Mouse (Mus musculus) neural tube, embryonic 15.5 days (tissue): ENCODE data around the gene Camsap1. TPM values are rescaled to one million over a fixed set of nuclear protein-coding genes. Genes with fewer than 3 reads are reported as not detected.
A peak's percentile ranks its signal among the peaks of the same experiment; 100 is the strongest.

Experiments used
- ATAC-seq: fragments of 200-750 bp; cut with Nextera tagmentation; 2 replicates; pipeline ENCODE4 v1.8.0; 2017; ENCODE audit warnings: mild to moderate bottlenecking, moderate TSS enrichment, moderate library complexity; ENCODE audit not compliant: low FRiP score
- H3K27ac ChIP-seq: fragments of 300-500 bp; sonication (generic); replicated peaks from 2 replicates; pipeline ENCODE4 v1.5.1; 2015; ENCODE audit warnings: mild to moderate bottlenecking, inconsistent platforms
- H3K27me3 ChIP-seq: fragments of 300-500 bp; sonication (generic); replicated peaks from 2 replicates; pipeline ENCODE4 v1.6.1; 2015; ENCODE audit warnings: inconsistent platforms
- H3K36me3 ChIP-seq: fragments of 300-500 bp; sonication (generic); 2 replicates; pipeline ENCODE4 v1.6.1; 2015; ENCODE audit warnings: inconsistent platforms
- H3K4me1 ChIP-seq: fragments of 300-500 bp; sonication (generic); 2 replicates; pipeline ENCODE4 v1.6.1; 2015; ENCODE audit warnings: inconsistent platforms
- H3K4me2 ChIP-seq: fragments of 300-500 bp; sonication (generic); 2 replicates; pipeline ENCODE4 v1.6.1; 2015; ENCODE audit warnings: inconsistent platforms, mild to moderate bottlenecking, moderate library complexity
- H3K4me3 ChIP-seq: fragments of 300-500 bp; sonication (generic); replicated peaks from 2 replicates; pipeline ENCODE4 v1.5.1; 2015; ENCODE audit warnings: mild to moderate bottlenecking, inconsistent platforms
- H3K9ac ChIP-seq: fragments of 300-500 bp; sonication (generic); replicated peaks from 2 replicates; pipeline ENCODE4 v1.6.1; 2015; ENCODE audit warnings: mild to moderate bottlenecking, inconsistent platforms
- H3K9me3 ChIP-seq: fragments of 300-500 bp; sonication (generic); replicated peaks from 2 replicates; pipeline ENCODE4 v1.6.1; 2016; ENCODE audit warnings: inconsistent platforms
- WGBS: fragments of 180-500 bp; shearing (Covaris S2); methylation state at CpG from one replicate; pipeline ENCODE4 v1.1.7; 2015; ENCODE audit warnings: mixed read lengths; 5-methylcytosine and 5-hydroxymethylcytosine counted together
- polyA plus RNA-seq: library from polyadenylated mRNA; unstranded; fragments of >200 nt; fragmentation: Nextera tagmentation; extraction: Ambion mirVana; gene quantifications from 2 replicates; pipeline ENCODE4 v1.2.1, GENCODE M21; 2015

The Camsap1 gene
- polyA plus RNA-seq, 1 experiment from 2014 or later, result 61.6 TPM

DNA sequence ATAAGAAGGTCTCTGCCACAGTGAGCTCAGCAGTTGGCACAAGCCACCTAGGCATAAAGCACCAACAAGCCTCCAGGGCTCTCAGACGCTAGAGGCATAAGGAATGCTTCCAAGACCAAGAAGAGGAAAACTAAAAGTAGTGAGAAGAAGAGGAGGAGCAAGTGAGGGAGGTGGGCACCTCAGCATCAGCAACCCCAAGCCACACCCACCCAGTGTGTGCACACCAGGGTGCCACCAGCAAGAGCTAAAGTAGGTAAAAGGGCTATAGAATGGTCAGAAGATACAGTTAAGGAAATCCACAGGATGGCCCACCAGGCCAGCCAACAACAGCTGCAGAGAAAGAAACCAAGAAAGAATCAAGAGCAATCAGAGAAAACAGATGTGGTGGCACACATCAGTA lies 28.3 kb upstream of the Camsap1 start:
- H3K36me3 ChIP-seq, result peaks cover 95% of the 10 kb centered on the region
- no peaks in the 10 kb centered on the region for H3K27me3 ChIP-seq
- H3K4me1 ChIP-seq, result no peaks in the 10 kb centered on the region
- H3K9ac ChIP-seq, result no peak overlapping the region
- ATAC-seq, result no peak
- no peak overlapping the region for H3K4me2 ChIP-seq
- no peak overlapping the region for H3K4me3 ChIP-seq
- H3K27ac ChIP-seq, result no peak overlapping the region
- 81% methylated on average over 1 of the region's 1 CpGs for WGBS
- no peaks in the 10 kb centered on the region for H3K9me3 ChIP-seq

DNA sequence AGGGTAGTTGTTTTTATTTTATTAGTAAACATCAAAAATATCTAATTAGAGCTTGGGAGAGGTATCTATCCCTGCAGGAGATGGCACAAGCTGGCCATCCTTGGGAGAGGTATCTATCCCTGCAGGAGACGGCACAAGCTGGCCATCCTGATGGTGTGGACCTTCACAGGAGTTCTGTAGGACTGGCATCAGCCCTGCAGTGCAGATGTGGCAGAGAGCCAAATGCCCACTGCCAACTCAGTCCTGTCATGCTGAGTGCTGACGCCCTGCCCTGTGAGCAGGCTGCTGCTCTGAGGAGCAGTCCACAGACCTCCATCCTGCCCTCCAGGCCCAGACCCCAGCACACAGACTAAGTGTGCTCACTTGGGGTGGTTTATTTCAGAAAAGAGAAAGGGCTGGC lies 18.9 kb upstream of the Camsap1 start:
- Histone ChIP-seq H3K9me3 (no peaks in the 10 kb centered on the region), H3K27ac (no peak overlapping the region), H3K4me3 (no peak overlapping the region), H3K36me3 (peaks cover 87% of the 10 kb centered on the region), H3K4me2 (no peak overlapping the region), H3K9ac (no peak overlapping the region), H3K4me1 (no peaks in the 10 kb centered on the region), H3K27me3 (no peaks in the 10 kb centered on the region)
- 83% methylated on average over 2 of the region's 2 CpGs for WGBS
- no peak for ATAC-seq

GRCm38 (mm10) chr2:26001136-26001535 lies 18.1 kb upstream of the Camsap1 start:
- Histone ChIP-seq H3K4me2 (no peak overlapping the region), H3K4me3 (no peak overlapping the region), H3K27me3 (no peaks in the 10 kb centered on the region), H3K9me3 (no peaks in the 10 kb centered on the region), H3K4me1 (no peaks in the 10 kb centered on the region), H3K27ac (no peak overlapping the region), H3K36me3 (peaks cover 87% of the 10 kb centered on the region), H3K9ac (no peak overlapping the region)
- WGBS, result 98% methylated on average over 5 of the region's 5 CpGs
- no peak for ATAC-seq

- no peak for ATAC-seq
- no peak overlapping the region for H3K4me3 ChIP-seq
- no peaks in the 10 kb centered on the region for H3K9me3 ChIP-seq
- H3K27ac ChIP-seq, result no peak overlapping the region
- H3K9ac ChIP-seq, result no peak overlapping the region
- 97% methylated on average over 3 of the region's 3 CpGs for WGBS
- no peaks in the 10 kb centered on the region for H3K4me1 ChIP-seq
- no peak overlapping the region for H3K4me2 ChIP-seq
- H3K27me3 ChIP-seq, result no peaks in the 10 kb centered on the region
- peaks cover 59% of the 10 kb centered on the region for H3K36me3 ChIP-seq
Observed at GRCm38 (mm10) chr2:25997716-25998115, 14.6 kb upstream of the Camsap1 start.

DNA sequence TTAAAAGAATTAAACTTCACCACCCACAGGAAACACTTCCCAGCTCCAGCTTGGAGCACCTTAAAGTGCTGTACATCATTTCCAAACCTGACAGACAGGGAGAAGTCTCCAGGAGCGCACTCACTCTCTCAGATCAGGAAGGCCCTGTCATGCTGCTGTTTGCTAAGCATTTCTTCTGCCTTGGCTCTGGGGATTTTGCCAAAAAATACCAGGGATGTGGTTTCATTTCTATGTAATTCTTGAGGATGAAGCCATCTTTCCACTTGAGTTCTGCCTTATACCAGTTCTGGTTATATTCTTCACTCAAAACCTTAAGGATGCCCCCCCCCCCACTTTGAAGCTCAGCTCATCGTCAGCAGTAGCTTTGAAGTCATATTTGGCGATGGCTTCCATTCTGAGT lies 11.7 kb upstream of the Camsap1 start:
- no peak for ATAC-seq
- no peak overlapping the region for H3K4me3 ChIP-seq
- 90% methylated on average over 3 of the region's 3 CpGs for WGBS

GRCm38 (mm10) chr2:25992285-25992684 lies 9.2 kb upstream of the Camsap1 start:
- Histone ChIP-seq H3K4me1 (no peaks in the 10 kb centered on the region), H3K9me3 (no peaks in the 10 kb centered on the region), H3K9ac (no peak overlapping the region), H3K27me3 (no peaks in the 10 kb centered on the region), H3K27ac (no peak overlapping the region), H3K4me3 (no peak overlapping the region), H3K4me2 (no peak overlapping the region), H3K36me3 (peaks cover 18% of the 10 kb centered on the region)
- ATAC-seq, result no peak
- 62% methylated on average over 2 of the region's 2 CpGs for WGBS

More for the DNA sequence above, 11.7 kb upstream of the Camsap1 start:
- no peaks in the 10 kb centered on the region for H3K4me1 ChIP-seq
- no peak overlapping the region for H3K9ac ChIP-seq
- no peak overlapping the region for H3K4me2 ChIP-seq
- H3K27ac ChIP-seq, result no peak overlapping the region
- no peaks in the 10 kb centered on the region for H3K9me3 ChIP-seq
- no peaks in the 10 kb centered on the region for H3K27me3 ChIP-seq
- H3K36me3 ChIP-seq, result peaks cover 42% of the 10 kb centered on the region

GRCm38 (mm10) chr2:25989651-25990050 lies 6.6 kb upstream of the Camsap1 start:
- Histone ChIP-seq H3K27me3 (no peaks in the 10 kb centered on the region), H3K4me2 (no peak overlapping the region), H3K36me3 (no peaks in the 10 kb centered on the region; the same call in 1 of the 2 replicates), H3K27ac (no peak overlapping the region), H3K9ac (no peak overlapping the region), H3K4me1 (peaks cover 6% of the 10 kb centered on the region), H3K9me3 (no peaks in the 10 kb centered on the region), H3K4me3 (no peak overlapping the region)
- WGBS, result 100% methylated on average over 1 of the region's 1 CpGs
- no peak for ATAC-seq

DNA sequence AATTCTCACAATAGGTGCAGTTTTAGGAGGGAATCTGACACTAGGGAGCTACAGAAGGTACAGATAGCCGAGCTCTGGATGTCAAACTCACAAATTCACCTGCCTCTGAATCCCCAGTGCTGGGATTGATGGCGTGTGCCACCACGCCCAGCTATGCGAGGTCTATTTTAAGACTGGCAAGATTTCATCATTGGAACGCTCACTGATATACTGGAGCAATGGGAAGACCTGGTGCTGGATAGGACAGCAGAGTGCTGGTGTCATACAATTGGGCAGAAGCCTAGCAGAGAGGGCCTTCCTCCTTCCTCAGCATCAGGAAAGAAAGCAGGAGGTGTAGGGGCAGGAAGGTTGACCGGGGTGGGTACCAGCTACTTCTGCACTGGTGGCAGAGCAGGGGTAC lies 4.7 kb upstream of the Camsap1 start:
- no peaks in the 10 kb centered on the region for H3K9me3 ChIP-seq
- no peak for ATAC-seq
- H3K4me1 ChIP-seq, result peaks cover 14% of the 10 kb centered on the region
- H3K27ac ChIP-seq, result no peak overlapping the region
- no peak overlapping the region for H3K4me2 ChIP-seq
- H3K4me3 ChIP-seq, result no peak overlapping the region
- H3K36me3 ChIP-seq, result no peaks in the 10 kb centered on the region
- H3K9ac ChIP-seq, result no peak overlapping the region
- H3K27me3 ChIP-seq, result no peaks in the 10 kb centered on the region
- 87% methylated on average over 6 of the region's 6 CpGs for WGBS

DNA sequence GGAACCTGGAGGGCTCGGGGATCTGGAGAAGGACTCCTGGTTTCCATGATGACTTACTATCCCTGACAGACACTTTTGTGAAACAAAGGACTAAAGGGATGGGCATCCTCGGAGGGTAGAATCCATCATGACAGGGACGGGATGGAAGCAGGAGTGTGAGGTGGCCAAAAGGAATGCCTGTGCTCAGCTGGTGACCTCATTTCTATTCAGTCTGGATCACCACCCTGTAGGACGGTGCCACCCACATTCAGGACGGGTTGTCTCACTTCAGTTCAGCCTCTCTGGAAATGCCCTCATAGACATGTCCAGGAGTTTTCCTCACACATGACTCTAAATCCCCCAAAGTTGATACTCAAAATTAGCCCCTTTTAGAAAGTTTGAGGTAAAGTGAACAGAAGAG lies 3.5 kb upstream of the Camsap1 start:
- ATAC-seq, result no peak
- H3K9ac ChIP-seq, result no peak overlapping the region
- WGBS, result 66% methylated on average over 5 of the region's 5 CpGs
- no peak overlapping the region for H3K4me2 ChIP-seq
- peaks cover 19% of the 10 kb centered on the region for H3K4me1 ChIP-seq
- H3K36me3 ChIP-seq, result no peaks in the 10 kb centered on the region
- H3K27ac ChIP-seq, result no peak overlapping the region
- H3K9me3 ChIP-seq, result no peaks in the 10 kb centered on the region
- no peaks in the 10 kb centered on the region for H3K27me3 ChIP-seq
- no peak overlapping the region for H3K4me3 ChIP-seq

DNA sequence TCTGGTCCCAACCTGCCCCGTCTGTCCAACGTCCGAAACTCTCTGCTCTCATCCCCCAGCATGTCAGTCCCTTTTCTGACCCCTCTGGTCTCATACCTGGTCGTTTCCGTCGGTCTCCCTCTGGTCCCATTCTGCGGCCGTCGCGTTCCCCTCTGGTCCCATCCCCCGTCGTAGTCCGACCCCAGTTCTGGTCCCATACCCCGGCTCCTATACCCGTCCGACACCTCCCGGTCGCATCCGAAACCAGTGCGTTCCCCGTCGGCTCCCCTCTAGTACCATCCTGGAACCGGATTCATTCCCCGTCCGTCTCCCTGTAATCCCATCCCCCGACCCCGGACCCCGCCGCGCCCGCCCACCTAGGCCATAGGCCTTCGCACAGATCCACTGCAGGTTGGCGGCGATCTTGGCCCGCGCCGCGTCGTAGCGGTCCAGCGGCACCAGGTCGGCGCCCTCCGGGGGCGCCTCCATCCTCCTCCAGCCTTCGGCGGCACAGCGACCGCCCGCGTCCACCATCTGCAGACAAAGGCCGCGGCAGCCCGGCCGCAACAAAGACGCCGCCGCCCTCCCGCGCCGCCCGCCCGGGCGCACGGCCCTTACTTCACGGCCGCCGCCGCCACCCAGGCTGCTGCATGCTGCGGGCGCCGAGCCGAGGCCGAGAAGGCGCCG lies 523 bp downstream of the Camsap1 start:
- H3K4me2 ChIP-seq, result peak overlapping the region; percentile 80
- H3K4me3 ChIP-seq, result peak overlapping the region; percentile 73
- WGBS, result under 1% methylated on average over 75 of the region's 76 CpGs
- H3K27ac ChIP-seq, result peak overlapping the region; percentile 94
- no peaks in the 10 kb centered on the region for H3K27me3 ChIP-seq
- H3K9ac ChIP-seq, result peak overlapping the region; percentile 97
- H3K36me3 ChIP-seq, result no peaks in the 10 kb centered on the region
- no peaks in the 10 kb centered on the region for H3K9me3 ChIP-seq
- ATAC-seq, result peak; percentile 29
- H3K4me1 ChIP-seq, result peaks cover 58% of the 10 kb centered on the region

DNA sequence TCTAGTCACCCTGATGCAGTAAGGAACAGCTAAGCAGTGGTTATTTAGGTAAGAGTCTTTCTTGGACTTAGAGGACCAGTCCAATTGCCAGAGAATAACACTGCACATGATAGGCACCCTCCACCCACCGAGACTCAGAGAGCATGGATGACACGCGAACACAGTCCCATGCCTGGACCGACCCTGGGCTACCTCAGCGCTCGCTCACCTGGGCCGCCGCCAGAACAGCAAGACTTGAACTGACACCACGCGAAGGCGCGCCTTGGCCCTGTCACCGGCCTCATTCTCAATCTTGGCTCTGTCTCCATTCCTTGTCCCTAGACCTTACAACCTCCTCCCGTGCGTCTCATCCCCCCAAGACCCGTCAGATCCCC lies 1.0 kb downstream of the Camsap1 start:
- H3K4me3 ChIP-seq, result peak overlapping the region; percentile 73
- no peaks in the 10 kb centered on the region for H3K9me3 ChIP-seq
- peak overlapping the region; percentile 97 for H3K9ac ChIP-seq
- peak overlapping the region; percentile 80 for H3K4me2 ChIP-seq
- WGBS, result under 1% methylated on average over 16 of the region's 16 CpGs
- H3K36me3 ChIP-seq, result no peaks in the 10 kb centered on the region
- no peak for ATAC-seq
- H3K27ac ChIP-seq, result peak overlapping the region; percentile 94
- H3K27me3 ChIP-seq, result no peaks in the 10 kb centered on the region
- H3K4me1 ChIP-seq, result peaks cover 58% of the 10 kb centered on the region

GRCm38 (mm10) chr2:25978997-25979396 lies 4.1 kb downstream of the Camsap1 start:
- ATAC-seq, result no peak
- WGBS, result 79% methylated on average over 4 of the region's 4 CpGs

More at GRCm38 (mm10) chr2:25978997-25979396, 4.1 kb downstream of the Camsap1 start:
- no peak overlapping the region for H3K4me3 ChIP-seq
- no peaks in the 10 kb centered on the region for H3K36me3 ChIP-seq
- no peak overlapping the region for H3K9ac ChIP-seq
- no peak overlapping the region for H3K4me2 ChIP-seq
- peaks cover 50% of the 10 kb centered on the region for H3K4me1 ChIP-seq
- H3K9me3 ChIP-seq, result no peaks in the 10 kb centered on the region
- H3K27ac ChIP-seq, result no peak overlapping the region
- no peaks in the 10 kb centered on the region for H3K27me3 ChIP-seq
